Mouse (Mus musculus) ovary, adult 18-20 months (tissue): Measurements from ENCODE around the gene Agl.
A peak's percentile ranks its signal among the peaks of the same experiment; 100 is the strongest.
"Not testable (repeated sequence)": the region's sequence is repeated elsewhere in the genome, so short reads cannot be mapped to it uniquely, and the experiment has no call there.

ENCODE experiments used
- DNase-seq: peaks from one replicate; pipeline ENCODE4 v3.0.0; 2022; ENCODE audit warnings: low spot score, mixed read lengths

Agl gene

DNA sequence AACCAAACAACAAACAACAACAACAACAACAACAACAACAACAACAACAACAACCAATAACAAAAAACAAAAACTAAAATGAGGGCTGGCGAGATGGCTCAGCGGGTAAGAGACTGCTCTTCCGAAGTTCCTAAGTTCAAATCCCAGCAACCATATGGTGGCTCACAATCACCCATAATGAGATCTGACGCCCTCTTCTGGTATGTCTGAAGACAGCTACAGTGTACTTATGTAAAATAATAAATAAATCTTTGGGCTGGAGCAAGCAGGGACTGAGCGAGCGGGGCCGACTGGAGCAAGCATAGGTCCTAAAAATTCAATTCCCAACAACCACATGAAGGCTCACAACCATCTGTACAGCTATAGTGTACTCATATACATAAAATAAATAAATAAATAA lies 60.3 kb downstream of the Agl start:
- DNase-seq: not testable (repeated sequence)

- DNase-seq: no peak
These were observed 67.0 kb downstream of the Agl start for GRCm38 (mm10) chr3:116740963-116741362.

- no peak for DNase-seq
These were observed 67.9 kb downstream of the Agl start for GRCm38 (mm10) chr3:116740106-116740505.

GRCm38 (mm10) chr3:116737326-116737731 lies 70.6 kb downstream of the Agl start:
- DNase-seq: no peak

DNA sequence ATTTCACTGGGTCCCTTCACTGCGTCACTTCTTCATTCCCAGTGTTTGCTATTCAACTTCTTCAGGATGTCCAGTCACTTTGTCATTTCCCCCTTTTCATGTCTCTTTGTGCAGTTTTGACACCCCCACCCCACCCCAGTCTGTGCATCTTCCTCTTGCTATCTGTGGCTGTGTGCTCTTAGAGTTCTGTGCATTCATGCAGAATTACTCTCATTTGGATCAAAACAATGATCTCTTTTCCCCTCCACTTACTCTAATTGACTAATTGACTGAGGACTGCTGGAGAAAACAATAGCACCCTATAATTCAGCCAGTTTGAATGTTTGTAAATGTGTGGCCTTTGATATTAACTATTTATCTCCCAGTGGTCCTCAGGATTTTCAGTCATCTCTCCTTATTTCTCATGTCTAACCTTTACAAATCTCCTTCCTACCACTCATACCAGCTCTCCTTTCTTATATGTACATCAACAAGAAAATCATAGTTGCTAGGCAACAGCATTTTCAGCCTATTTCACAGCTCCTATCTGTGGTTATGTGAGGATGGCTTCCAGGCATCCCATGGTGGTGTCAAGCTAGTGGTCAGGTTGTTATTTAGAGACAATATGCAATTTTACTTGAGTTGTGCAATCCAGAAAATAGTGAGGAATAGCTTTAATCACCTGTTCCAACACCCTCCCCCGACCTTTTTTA lies 78.3 kb downstream of the Agl start:
- DNase-seq: no peak

DNA sequence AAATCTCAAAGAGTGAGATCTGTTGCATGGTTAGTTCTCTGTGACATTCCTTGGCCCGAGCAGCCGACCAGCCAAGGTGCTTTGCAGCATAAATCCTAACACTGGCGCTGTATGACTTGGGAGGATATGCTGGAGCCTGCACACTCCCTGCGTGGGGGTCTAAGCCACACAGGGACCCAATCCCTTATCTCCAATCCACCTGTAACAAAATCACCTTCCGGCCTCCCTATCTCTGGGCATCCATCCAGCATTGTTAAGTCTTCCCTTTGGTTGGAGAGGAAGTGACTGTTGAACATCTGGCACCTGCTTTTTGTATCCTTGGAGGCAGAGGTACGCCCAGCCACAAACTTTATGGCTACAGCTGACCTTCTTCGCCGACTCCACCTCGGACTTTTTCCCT lies 81.2 kb downstream of the Agl start:
- no peak for DNase-seq

- DNase-seq: no peak
These were observed 84.2 kb downstream of the Agl start for GRCm38 (mm10) chr3:116723496-116724481.

DNA sequence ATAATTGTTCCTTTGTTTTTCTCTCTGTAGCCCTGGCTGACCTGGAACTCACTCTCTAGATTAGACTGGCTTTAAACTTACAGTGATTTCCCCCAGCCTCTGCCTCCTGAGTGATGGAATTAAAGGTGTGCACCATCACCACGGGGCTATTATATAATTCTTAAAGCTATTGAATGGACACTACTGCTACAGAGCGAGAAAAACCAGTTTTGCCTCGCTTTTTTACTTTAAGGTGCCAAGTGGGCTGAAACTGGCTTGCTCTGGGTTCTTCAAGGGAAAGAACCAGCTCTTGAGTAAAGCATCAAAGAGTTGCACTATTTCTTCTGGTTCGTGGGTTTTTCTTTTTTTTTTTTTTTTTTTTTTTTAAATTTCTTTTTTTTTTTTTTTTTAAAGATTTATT lies 85.0 kb downstream of the Agl start:
- DNase-seq: no peak

DNA sequence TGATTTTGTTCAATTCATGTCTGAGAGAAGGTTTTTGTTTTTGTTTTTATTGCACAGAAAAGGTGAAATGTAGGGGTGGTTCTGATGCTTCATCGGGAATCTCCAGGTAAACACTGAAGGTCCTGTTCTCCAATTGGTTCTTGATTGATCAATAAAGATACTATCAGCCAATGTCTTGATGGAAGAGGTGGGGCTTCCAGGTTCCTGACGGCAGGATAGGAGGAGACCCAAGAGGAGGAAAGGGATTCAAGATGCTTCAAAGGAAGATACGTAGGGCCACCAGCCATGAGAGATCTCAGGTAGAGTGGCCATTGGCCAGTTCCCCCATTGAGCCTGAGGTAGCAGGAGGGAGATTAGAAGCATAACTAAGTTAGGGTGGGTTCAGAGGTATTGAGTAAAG lies 89.0 kb downstream of the Agl start:
- DNase-seq: no peak

GRCm38 (mm10) chr3:116713031-116713430 lies 94.9 kb downstream of the Agl start:
- no peak for DNase-seq

- no peak for DNase-seq
These were observed 95.5 kb downstream of the Agl start, which contains the start of gene Slc35a3 for GRCm38 (mm10) chr3:116712436-116712881. TSS of gene Slc35a3 (minus strand) at chr3:116712831.

DNA sequence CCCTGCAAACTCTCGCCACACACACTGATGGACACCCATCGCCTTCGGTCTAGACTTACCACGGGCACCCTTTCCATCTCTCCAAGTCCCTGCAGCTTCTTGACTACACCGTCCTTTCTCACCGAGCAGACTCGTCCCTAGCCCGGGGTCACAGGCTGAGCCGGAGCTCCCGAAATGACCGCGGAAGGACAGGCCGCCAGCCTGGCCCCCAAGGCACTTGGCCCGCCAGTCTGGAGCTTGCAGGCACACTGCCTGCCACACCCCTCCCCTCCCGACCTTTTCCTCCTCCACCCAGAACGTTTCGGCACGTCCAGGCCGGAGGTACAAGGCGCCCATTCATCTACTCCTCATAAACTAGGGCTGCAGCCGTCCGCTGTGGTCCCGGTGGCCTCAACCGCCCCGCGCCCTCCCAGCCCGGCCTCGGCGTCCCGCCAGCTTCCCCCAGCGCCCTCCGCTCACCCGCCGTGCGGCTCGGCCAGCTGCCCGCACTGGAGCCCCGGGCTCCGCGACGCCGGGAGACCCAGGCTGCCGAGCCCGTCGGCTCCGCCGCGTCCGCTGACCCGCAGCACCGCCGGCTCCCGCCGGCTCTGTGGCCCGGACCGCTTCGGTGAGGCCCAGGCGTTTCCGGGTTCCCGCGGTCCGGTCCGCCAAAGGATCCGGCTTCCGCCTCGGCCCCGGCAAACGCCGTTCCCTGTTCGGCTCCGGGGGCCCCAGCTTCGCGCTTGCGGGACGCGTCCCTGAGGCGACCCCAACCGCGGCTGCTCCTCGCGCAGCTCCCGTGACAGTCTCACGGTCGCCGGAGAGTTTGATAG lies 96.1 kb downstream of the Agl start:
- DNase-seq: peak; percentile 50

DNA sequence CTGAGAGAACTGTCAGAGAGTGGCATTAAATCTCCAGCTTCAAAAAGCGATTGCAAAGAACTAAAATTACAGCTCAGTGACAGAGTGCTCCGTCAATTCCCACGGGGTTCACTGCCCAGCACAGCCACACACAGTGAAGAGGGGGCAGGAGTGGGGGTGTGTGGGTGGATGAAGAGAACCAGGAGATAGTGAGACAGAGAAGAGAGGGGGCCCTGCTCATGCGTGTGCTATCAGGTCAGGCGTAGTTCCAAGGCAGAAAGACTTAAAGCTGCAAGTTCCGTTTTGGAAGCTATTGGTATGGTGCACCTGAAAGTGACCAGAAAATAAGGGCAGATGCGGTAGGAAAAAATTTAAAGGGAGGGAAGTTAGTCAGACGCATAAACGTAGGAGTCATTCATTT lies 97.0 kb downstream of the Agl start:
- DNase-seq: no peak

GRCm38 (mm10) chr3:116705637-116706204 lies 102.2 kb downstream of the Agl start:
- DNase-seq: no peak

- no peak for DNase-seq
These were observed 104.1 kb downstream of the Agl start for GRCm38 (mm10) chr3:116703835-116704234.

GRCm38 (mm10) chr3:116702647-116703272 lies 105.2 kb downstream of the Agl start:
- no peak for DNase-seq

DNA sequence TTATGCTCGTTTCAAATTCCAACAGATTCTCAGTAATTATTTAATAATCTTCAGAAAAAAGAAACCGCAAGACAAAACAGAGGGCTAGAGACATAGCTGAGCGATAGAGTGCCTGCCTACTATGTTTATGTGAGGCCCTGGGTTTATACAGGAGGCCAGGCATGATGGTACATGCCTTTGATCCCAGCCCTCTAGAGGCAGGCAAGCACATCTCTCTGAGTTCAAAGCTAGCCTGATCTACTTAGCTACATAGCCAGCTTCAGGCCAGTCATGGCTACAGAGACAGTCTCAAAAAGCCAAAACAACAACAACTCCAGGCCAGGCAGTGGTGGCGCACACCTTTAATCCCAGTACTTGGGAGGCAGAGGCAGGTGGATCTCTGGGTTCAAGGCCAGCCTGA lies 106.4 kb downstream of the Agl start:
- no peak for DNase-seq

- no peak for DNase-seq
These were observed 109.2 kb downstream of the Agl start for GRCm38 (mm10) chr3:116698786-116699185.

GRCm38 (mm10) chr3:116695666-116695985 lies 112.3 kb downstream of the Agl start:
- no peak for DNase-seq

- no peak for DNase-seq
These were observed 112.9 kb downstream of the Agl start for GRCm38 (mm10) chr3:116694955-116695665.

- DNase-seq: no peak
These were observed 113.7 kb downstream of the Agl start for GRCm38 (mm10) chr3:116694312-116694711.
